Mouse (Mus musculus) embryonic fibroblast, embryonic 13.5 days (primary cell): Measurements from ENCODE around the gene 4931406P16Rik. TPM values are rescaled to one million over a fixed set of nuclear protein-coding genes. Genes with fewer than 3 reads are reported as not detected.
"Not testable (repeated sequence)": the region's sequence is repeated elsewhere in the genome, so short reads cannot be mapped to it uniquely, and the experiment has no call there.

Source experiments
- H3K27ac ChIP-seq: 2 replicates; pipeline ENCODE4 v1.5.1; 2012; ENCODE audit warnings: low read length, control low read depth, inconsistent platforms; ENCODE audit not compliant: insufficient read depth
- H3K4me1 ChIP-seq: 2 replicates; pipeline ENCODE4 v1.6.1; 2011; ENCODE audit warnings: low read length; ENCODE audit not compliant: control insufficient read depth, insufficient read depth
- H3K4me3 ChIP-seq: 2 replicates; pipeline ENCODE4 v1.5.1; 2011; ENCODE audit warnings: mild to moderate bottlenecking, control low read depth, low read length; ENCODE audit not compliant: insufficient read depth
- CTCF ChIP-seq: IDR thresholded peaks from 2 replicates; pipeline ENCODE4 v1.5.1; 2011; ENCODE audit warnings: mild to moderate bottlenecking, control low read depth, low read length, moderate library complexity, borderline replicate concordance; ENCODE audit not compliant: insufficient read depth
- POLR2A ChIP-seq: IDR thresholded peaks from 2 replicates; pipeline ENCODE4 v1.6.1; 2011; ENCODE audit warnings: low read depth, mild to moderate bottlenecking, control low read depth, low read length, moderate library complexity
- polyA plus RNA-seq: library from polyadenylated mRNA; stranded (reverse); fragments of >200 nt; gene quantifications from 2 replicates; pipeline ENCODE4 v1.2.4, GENCODE M21; 2011; ENCODE audit warnings: low read depth; ENCODE audit not compliant: missing spikeins, insufficient read length

The 4931406P16Rik gene
- polyA plus RNA-seq, 1 experiment, result 49.8 TPM

- Histone ChIP-seq H3K27ac (peak overlapping the region; percentile 22), H3K4me3 (no peak overlapping the region), H3K4me1 (peaks cover 18% of the 10 kb centered on the region)
- TF ChIP-seq POLR2A (no peak), CTCF (no peak)
These were observed 25.3 kb upstream of the 4931406P16Rik start for GRCm38 (mm10) chr7:34338445-34339163.

DNA sequence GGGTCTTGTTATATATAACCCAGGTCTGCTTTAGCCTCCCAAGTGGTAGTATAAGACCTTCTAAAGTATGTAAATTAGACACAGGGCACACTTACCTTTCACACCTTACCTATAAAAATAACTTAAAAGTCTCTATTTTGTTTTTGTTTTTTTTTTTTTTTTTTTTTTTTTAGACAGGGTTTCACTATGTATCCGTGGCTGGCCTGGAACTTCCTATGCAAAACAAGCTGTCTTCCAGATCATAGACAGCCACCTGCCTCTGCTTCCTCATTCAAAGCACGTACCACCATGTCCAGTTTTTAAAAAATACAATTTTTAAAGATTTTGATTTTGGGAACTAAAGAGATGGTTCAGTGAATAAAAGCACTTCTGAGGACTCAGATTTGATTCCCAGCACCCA lies 23.9 kb upstream of the 4931406P16Rik start:
- no peak for TF ChIP-seq CTCF
- no peak for TF ChIP-seq POLR2A
- peaks cover 7% of the 10 kb centered on the region for H3K4me1 ChIP-seq
- no peak overlapping the region for H3K4me3 ChIP-seq
- H3K27ac ChIP-seq, result no peak overlapping the region

- not testable (repeated sequence) for H3K4me1 ChIP-seq, H3K4me3 ChIP-seq, H3K27ac ChIP-seq
These were observed 23.2 kb upstream of the 4931406P16Rik start for GRCm38 (mm10) chr7:34336545-34336944.

DNA sequence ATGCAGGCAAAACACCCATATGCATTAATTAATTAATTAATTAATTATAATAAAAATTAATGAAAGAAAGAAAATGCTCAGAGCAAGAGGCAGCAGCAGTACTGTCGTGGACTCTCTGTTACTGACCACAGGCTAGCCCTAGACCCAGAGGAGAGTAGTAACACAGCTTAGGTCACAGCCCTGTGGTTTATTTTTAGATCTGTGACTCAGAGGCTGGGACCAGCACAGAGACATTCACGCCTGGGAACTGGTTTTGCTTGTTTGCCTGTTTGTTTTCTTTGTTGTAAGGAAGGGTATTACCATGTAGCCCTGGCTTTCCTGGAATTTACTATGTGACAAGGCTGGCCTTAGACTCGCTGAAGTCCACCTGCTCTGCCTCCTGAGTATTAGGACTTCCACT lies 14.1 kb upstream of the 4931406P16Rik start:
- no peak for TF ChIP-seq POLR2A
- no peak for TF ChIP-seq CTCF
- no peak overlapping the region for H3K4me3 ChIP-seq
- H3K4me1 ChIP-seq, result peaks cover 5% of the 10 kb centered on the region; the same call in 1 of the 2 replicates
- peak overlapping the region; percentile 32; the same call in 1 of the 2 replicates for H3K27ac ChIP-seq

DNA sequence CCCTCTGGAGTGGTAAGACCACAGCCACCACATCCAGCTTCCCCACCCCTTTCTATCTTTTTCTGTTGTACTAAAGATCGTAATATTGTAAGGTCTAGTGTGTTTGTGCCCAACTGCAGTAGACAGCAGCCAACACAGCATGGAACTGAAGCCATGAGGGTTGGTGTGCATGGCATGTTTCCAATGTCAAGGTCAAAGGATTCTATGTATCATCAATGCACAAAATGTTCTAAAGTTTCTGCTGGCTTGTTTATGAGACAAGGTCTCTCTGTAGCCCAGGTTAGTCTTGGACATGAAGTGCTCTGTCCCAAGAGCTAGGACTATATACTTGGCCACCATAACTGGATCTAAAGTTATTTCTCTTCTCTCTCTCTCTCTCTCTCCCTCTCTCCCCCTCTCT lies 11.5 kb upstream of the 4931406P16Rik start:
- TF ChIP-seq CTCF (no peak), POLR2A (no peak)
- H3K4me1 ChIP-seq, result peaks cover 15% of the 10 kb centered on the region
- H3K27ac ChIP-seq, result no peak overlapping the region
- no peak overlapping the region for H3K4me3 ChIP-seq

DNA sequence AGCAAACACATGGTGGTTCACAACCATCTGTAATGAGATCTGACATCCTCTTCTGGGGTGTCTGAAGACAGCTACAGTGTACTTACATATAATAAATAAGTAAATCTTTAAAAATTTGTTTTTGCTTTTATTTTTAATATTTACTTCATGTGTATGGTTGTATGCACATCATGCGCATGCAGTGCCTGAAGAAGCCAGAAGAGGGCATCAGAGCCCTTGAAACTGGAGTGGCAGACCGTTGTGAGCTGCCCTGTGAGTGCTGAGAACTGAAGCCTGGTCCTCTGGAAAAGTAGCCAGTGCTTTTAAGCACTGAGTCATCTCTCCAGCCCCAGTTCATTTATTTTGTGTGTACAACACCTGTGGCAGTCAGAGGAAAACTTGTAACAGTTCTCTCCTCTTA lies 10.7 kb upstream of the 4931406P16Rik start:
- no peak overlapping the region for H3K4me3 ChIP-seq
- no peak overlapping the region for H3K27ac ChIP-seq
- peaks cover 17% of the 10 kb centered on the region for H3K4me1 ChIP-seq
- TF ChIP-seq CTCF (no peak), POLR2A (no peak)

DNA sequence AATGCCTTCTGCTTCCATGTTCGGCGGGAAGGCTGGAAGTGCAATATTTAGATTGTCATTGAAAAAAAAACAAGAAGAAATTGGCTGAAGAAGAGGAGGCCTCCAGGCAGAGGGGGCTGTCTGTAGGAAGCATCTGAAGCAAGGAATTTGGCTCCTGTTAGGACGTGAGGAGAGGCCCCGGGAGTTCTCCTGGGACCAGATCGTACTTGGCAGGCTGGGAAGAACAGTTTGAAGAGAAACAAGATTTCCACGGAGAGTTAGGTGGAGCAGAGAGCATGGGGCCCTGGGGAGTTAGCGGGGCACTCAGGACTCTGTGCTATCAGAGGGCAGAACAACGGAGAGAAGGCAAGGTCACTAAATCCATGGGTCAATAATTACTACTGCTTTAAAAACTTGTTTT lies 10.0 kb upstream of the 4931406P16Rik start:
- H3K4me1 ChIP-seq, result peaks cover 17% of the 10 kb centered on the region
- TF ChIP-seq POLR2A, result no peak
- no peak for TF ChIP-seq CTCF
- H3K27ac ChIP-seq, result no peak overlapping the region
- no peak overlapping the region for H3K4me3 ChIP-seq

DNA sequence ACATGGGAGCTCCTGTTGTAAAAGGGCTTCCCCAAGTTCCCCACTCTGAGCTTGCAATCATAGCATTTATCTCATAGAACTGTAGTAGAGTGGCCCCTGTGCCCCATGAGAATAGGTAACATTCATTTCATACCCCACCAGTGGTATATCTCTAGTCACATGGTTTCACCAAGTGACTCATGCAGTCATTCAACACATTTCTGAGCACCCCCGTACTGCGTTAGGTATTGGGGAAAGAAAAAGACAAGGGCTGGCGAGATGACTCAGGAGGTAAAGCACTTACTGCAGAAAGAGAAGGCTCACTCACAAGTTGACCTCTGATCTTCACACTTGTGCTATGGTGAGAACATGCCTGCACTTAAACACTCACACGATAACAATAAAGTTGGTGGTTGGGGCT lies 8.6 kb upstream of the 4931406P16Rik start:
- Histone ChIP-seq H3K4me1 (peaks cover 16% of the 10 kb centered on the region), H3K27ac (peak overlapping the region; percentile 80), H3K4me3 (no peak overlapping the region)
- TF ChIP-seq POLR2A (no peak), CTCF (no peak)

DNA sequence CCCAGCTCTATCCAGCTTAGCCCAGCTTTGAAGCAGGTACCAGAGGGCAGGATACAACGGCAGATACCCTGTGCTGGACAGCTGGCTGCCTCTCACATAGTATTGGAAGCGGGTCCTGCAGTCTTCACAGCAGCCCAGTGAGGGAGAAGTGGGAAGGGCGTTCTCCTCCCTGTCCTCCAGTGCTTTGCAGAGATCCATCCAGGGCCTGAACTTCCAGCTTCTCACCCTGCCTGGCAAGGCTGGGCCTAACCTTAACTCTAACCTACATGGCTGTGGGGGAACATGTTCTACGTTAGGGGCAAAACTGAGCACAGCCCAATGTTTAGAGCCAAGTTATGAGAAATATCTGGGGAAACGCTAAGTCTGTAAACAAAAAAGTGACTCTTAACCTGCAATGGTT lies 7.8 kb upstream of the 4931406P16Rik start:
- H3K27ac ChIP-seq, result peak overlapping the region; percentile 80
- H3K4me1 ChIP-seq, result peaks cover 16% of the 10 kb centered on the region
- TF ChIP-seq CTCF, result no peak
- TF ChIP-seq POLR2A, result no peak
- H3K4me3 ChIP-seq, result no peak overlapping the region

DNA sequence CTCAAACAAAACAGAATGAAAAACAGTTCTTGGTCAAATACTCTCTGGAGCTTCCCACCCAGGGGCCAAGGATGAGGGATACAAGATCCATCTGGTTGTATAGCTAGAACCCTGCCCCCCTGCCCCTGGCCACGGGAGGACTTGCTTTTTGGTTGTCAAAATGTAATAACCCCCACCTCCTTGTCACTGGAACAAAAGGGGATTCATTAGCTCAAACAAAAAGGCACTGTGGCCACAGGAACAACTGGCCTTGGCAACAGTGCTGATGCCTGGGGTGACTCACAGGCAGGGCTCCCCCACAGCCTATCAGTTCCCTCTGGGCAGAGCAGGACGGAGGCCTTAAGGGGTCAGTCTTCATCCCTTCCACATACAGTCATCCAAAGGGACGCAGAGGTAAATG lies 6.6 kb upstream of the 4931406P16Rik start:
- peak overlapping the region; percentile 80 for H3K27ac ChIP-seq
- no peak overlapping the region for H3K4me3 ChIP-seq
- TF ChIP-seq CTCF (no peak), POLR2A (no peak)
- peaks cover 16% of the 10 kb centered on the region for H3K4me1 ChIP-seq

DNA sequence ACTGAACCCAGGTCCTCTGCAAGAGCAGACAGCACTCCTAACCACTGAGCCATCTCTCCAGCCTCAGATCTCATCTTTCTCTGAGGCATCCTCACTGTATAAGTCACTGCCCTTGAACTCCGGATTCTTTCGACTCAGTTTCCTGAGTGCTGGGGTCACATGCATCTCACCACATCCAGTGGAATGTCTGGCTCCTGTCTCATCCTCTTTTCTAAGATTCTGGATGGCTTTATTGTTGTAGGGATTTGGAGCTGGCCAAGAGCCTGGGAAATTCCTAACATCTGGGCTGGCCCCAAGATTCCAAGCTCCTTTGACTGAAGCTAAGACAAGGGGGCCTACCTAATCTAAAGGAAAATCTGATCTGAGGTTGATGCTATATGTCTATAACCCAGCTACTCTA lies 5.8 kb upstream of the 4931406P16Rik start:
- peak overlapping the region; percentile 80 for H3K27ac ChIP-seq
- H3K4me1 ChIP-seq, result peaks cover 16% of the 10 kb centered on the region
- no peak overlapping the region for H3K4me3 ChIP-seq
- TF ChIP-seq CTCF (no peak), POLR2A (no peak)
